Mouse (Mus musculus): Measurements from ENCODE around the gene Eml5. TPM values are rescaled to one million over a fixed set of nuclear protein-coding genes. Genes with fewer than 3 reads are reported as not detected.

Eml5 gene
- 1.9 and 2.0 TPM in 2 replicates for polyA plus RNA-seq (2015; fragmentation: Nextera tagmentation; extraction: Ambion mirVana)

DNA sequence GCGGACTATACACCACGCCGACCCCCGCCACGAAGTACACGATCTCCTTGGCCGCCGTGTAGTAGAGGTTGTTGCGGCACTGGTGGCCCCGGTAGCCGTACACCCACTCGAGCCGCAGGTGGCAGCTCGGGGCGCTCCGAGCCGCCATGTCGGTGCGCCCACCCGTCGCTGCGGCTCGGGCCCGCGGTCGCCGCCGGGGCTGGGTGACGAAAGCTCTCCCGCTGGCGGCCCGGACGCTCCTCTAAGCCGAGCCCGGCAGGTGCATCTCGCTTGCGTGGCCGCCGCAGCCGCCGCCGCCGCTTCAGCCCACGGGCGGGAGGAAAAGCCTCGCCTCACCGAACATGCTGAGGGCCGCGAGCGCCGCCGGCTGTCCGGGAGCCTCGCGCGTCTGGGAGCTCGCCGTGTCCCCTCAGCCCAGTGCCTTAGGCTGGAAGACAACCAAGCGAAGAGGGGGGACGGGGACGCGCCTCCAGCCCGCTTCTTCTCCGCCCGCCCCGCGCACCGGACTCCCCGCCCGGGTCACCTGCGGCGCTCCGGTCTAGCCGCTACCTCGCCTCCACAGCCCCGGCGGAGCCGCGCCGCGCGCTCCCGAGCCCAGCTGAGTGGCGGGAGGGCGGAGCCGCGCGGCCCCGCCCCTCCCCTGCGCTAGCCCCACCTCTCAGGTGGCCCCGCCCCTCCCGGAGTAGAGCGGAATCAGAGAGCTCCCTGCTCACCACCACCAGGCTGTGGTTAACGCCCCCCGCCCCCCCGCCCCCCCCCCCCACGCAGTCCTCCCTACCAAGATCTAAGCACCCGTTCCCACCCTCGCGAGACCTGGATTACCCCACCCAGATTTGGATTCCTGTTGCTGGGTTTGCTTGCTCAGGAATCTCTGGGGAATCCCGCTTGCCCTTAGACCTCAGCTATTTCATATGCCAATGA lies at the start of gene Eml5:
Eml5 (minus strand) TSS at position 604 of the 921 bp plus-strand sequence.
- Histone ChIP-seq H3K27ac (no peak within 1 kb of the TSS), H3K9ac (peak within 1 kb of the TSS; percentile 35; the same call in 1 of the 2 replicates), H3K36me3 (no peaks in the 10 kb centered on the region), H3K4me3 (peak within 1 kb of the TSS; percentile 55), H3K27me3 (peaks cover 13% of the 10 kb centered on the region), H3K4me1 (peaks cover 3% of the 10 kb centered on the region; the same call in 1 of the 2 replicates), H3K4me2 (peak within 1 kb of the TSS; percentile 95), H3K9me3 (no peaks in the 10 kb centered on the region)
- WGBS: 1% methylated on average over 97 of the region's 101 CpGs
- peak; percentile 78 for ATAC-seq (ENCODE audit: insufficient number of reproducible peaks, low FRiP score, low TSS enrichment, low read depth)

GRCm38 (mm10) chr12:98932856-98933255 lies 31.6 kb upstream of the Eml5 start:
- ATAC-seq (ENCODE audit: insufficient number of reproducible peaks, low FRiP score, low TSS enrichment, low read depth): no peak
- Histone ChIP-seq H3K9ac (no peak overlapping the region), H3K4me3 (no peak overlapping the region), H3K27me3 (no peaks in the 10 kb centered on the region), H3K4me1 (no peaks in the 10 kb centered on the region), H3K36me3 (no peaks in the 10 kb centered on the region), H3K9me3 (no peaks in the 10 kb centered on the region), H3K27ac (no peak overlapping the region), H3K4me2 (no peak overlapping the region)
- 94% methylated on average over 1 of the region's 1 CpGs for WGBS

- no peak overlapping the region for H3K4me3 ChIP-seq
- H3K4me2 ChIP-seq: no peak overlapping the region
- WGBS: 81% methylated on average over 4 of the region's 4 CpGs
- H3K9ac ChIP-seq: no peak overlapping the region
- no peaks in the 10 kb centered on the region for H3K27me3 ChIP-seq
- H3K4me1 ChIP-seq: no peaks in the 10 kb centered on the region
- H3K27ac ChIP-seq: no peak overlapping the region
- no peaks in the 10 kb centered on the region for H3K9me3 ChIP-seq
- no peak for ATAC-seq (ENCODE audit: insufficient number of reproducible peaks, low FRiP score, low TSS enrichment, low read depth)
- H3K36me3 ChIP-seq: no peaks in the 10 kb centered on the region
These were observed 31.2 kb upstream of the Eml5 start for GRCm38 (mm10) chr12:98932441-98932840.

- Histone ChIP-seq H3K9me3 (no peaks in the 10 kb centered on the region), H3K27ac (no peak overlapping the region), H3K36me3 (no peaks in the 10 kb centered on the region), H3K4me1 (no peaks in the 10 kb centered on the region), H3K4me2 (no peak overlapping the region), H3K27me3 (no peaks in the 10 kb centered on the region), H3K4me3 (no peak overlapping the region), H3K9ac (no peak overlapping the region)
- ATAC-seq (ENCODE audit: insufficient number of reproducible peaks, low FRiP score, low TSS enrichment, low read depth): no peak
- 73% methylated on average over 4 of the region's 4 CpGs for WGBS
These were observed 29.9 kb upstream of the Eml5 start for GRCm38 (mm10) chr12:98931174-98931573.

DNA sequence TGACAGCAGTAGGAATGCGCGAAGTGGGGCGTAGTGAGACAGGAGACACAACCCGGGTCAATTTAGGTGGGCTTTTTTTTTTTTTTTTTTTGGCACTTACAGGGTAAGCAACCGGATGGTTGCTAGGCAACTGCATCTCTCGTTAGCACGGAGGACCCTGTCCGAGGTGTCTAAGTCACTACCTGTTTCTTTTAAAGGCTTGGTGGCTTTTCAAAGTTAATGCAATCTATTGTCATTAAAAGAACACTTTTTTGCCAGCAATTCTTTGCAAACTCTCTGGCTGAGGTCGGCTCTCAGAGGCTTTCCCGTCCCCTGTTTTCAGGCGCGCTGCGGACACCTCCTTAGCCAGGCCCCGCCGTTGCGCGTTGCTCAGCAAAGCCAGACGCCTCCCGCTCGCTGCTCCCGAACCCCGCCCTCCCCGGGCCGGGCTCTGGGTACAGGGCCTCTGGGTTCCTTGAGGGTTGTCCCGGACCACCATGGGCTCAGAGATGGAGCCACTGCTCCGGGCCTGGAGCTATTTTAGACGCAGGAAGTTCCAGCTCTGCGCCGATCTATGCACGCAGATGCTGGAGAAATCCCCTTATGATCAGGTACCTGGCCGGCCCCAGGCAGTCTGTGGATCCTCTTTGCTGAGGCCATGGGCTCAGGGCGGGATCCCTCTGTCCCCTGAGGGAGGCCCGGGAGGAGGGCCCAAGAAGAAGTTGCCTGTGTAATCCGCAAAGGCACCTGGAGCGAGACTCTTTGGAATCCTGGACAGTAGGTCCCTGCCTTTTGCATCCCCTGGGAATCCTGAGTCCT lies 19.1 kb upstream of the Eml5 start, which contains the start of gene Ttc8:
Ttc8 (plus strand) TSS at position 381 of the 798 bp plus-strand sequence.
- no peaks in the 10 kb centered on the region for H3K27me3 ChIP-seq
- peaks cover 6% of the 10 kb centered on the region; the same call in 1 of the 2 replicates for H3K4me1 ChIP-seq
- H3K4me2 ChIP-seq: peak within 1 kb of the TSS; percentile 78
- peak; percentile 97 for ATAC-seq (ENCODE audit: insufficient number of reproducible peaks, low FRiP score, low TSS enrichment, low read depth)
- H3K9me3 ChIP-seq: no peaks in the 10 kb centered on the region
- peak within 1 kb of the TSS; percentile 74 for H3K27ac ChIP-seq
- WGBS: under 1% methylated on average over 35 of the region's 35 CpGs
- H3K4me3 ChIP-seq: peak within 1 kb of the TSS; percentile 69
- H3K9ac ChIP-seq: peak within 1 kb of the TSS; percentile 77
- no peaks in the 10 kb centered on the region for H3K36me3 ChIP-seq

- no peak overlapping the region for H3K9ac ChIP-seq
- 67% methylated on average over 9 of the region's 9 CpGs for WGBS
These were observed 8.8 kb upstream of the Eml5 start for GRCm38 (mm10) chr12:98910096-98910495.

GRCm38 (mm10) chr12:98905466-98905865 lies 4.2 kb upstream of the Eml5 start:
- H3K27me3 ChIP-seq: peaks cover 6% of the 10 kb centered on the region
- no peak overlapping the region for H3K4me2 ChIP-seq
- H3K27ac ChIP-seq: no peak overlapping the region
- peaks cover 2% of the 10 kb centered on the region; the same call in 1 of the 2 replicates for H3K4me1 ChIP-seq
- no peaks in the 10 kb centered on the region for H3K36me3 ChIP-seq
- H3K9me3 ChIP-seq: no peaks in the 10 kb centered on the region
- no peak for ATAC-seq (ENCODE audit: insufficient number of reproducible peaks, low FRiP score, low TSS enrichment, low read depth)
- no peak overlapping the region for H3K4me3 ChIP-seq
- H3K9ac ChIP-seq: no peak overlapping the region
- 71% methylated on average over 5 of the region's 5 CpGs for WGBS

More at GRCm38 (mm10) chr12:98910096-98910495, 8.8 kb upstream of the Eml5 start:
- Histone ChIP-seq H3K9me3 (no peaks in the 10 kb centered on the region), H3K27me3 (no peaks in the 10 kb centered on the region), H3K27ac (no peak overlapping the region), H3K4me3 (no peak overlapping the region), H3K36me3 (no peaks in the 10 kb centered on the region), H3K4me2 (no peak overlapping the region), H3K4me1 (no peaks in the 10 kb centered on the region)
- ATAC-seq (ENCODE audit: insufficient number of reproducible peaks, low FRiP score, low TSS enrichment, low read depth): no peak

GRCm38 (mm10) chr12:98900341-98900880 lies 873 bp downstream of the Eml5 start:
- Histone ChIP-seq H3K4me3 (peak overlapping the region; percentile 55), H3K9ac (peak overlapping the region; percentile 35; the same call in 1 of the 2 replicates), H3K27ac (no peak overlapping the region), H3K27me3 (peaks cover 13% of the 10 kb centered on the region), H3K36me3 (no peaks in the 10 kb centered on the region), H3K4me1 (peaks cover 3% of the 10 kb centered on the region; the same call in 1 of the 2 replicates), H3K9me3 (no peaks in the 10 kb centered on the region), H3K4me2 (peak overlapping the region; percentile 95)
- 4% methylated on average over 31 of the region's 31 CpGs for WGBS
- no peak for ATAC-seq (ENCODE audit: insufficient number of reproducible peaks, low FRiP score, low TSS enrichment, low read depth)

DNA sequence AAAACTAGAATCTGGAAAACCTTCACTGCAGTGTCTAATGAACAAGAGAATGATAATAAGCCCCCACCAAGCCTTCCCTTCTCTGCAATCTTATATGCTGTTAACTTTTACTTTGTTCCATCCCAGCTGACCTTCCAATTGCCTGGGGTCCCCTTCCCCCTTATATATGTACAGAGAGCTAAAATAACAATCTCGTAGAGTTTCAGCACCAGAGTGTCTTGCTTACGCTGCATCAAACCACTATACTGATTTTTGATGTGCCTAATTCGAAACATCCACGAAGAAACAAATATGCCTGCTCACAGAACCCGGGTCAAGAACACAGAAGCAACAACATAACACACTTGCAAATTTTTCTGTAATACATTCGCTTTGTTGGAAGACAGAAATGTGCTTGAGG lies 1.6 kb downstream of the Eml5 start:
- no peak overlapping the region for H3K4me2 ChIP-seq
- peaks cover 13% of the 10 kb centered on the region for H3K27me3 ChIP-seq
- no peak for ATAC-seq (ENCODE audit: insufficient number of reproducible peaks, low FRiP score, low TSS enrichment, low read depth)
- peaks cover 3% of the 10 kb centered on the region; the same call in 1 of the 2 replicates for H3K4me1 ChIP-seq
- H3K4me3 ChIP-seq: no peak overlapping the region
- H3K9me3 ChIP-seq: no peaks in the 10 kb centered on the region
- H3K9ac ChIP-seq: no peak overlapping the region
- 69% methylated on average over 6 of the region's 6 CpGs for WGBS
- H3K36me3 ChIP-seq: no peaks in the 10 kb centered on the region
- no peak overlapping the region for H3K27ac ChIP-seq

- no peak overlapping the region for H3K9ac ChIP-seq
- H3K36me3 ChIP-seq: no peaks in the 10 kb centered on the region
- H3K27ac ChIP-seq: no peak overlapping the region
- no peak for ATAC-seq (ENCODE audit: insufficient number of reproducible peaks, low FRiP score, low TSS enrichment, low read depth)
- no peaks in the 10 kb centered on the region for H3K9me3 ChIP-seq
- H3K4me3 ChIP-seq: no peak overlapping the region
- peaks cover 3% of the 10 kb centered on the region; the same call in 1 of the 2 replicates for H3K4me1 ChIP-seq
- peaks cover 13% of the 10 kb centered on the region for H3K27me3 ChIP-seq
- no peak overlapping the region for H3K4me2 ChIP-seq
- 43% methylated on average over 1 of the region's 1 CpGs for WGBS
These were observed 4.5 kb downstream of the Eml5 start for GRCm38 (mm10) chr12:98896761-98897160.

GRCm38 (mm10) chr12:98884515-98884914 lies 16.8 kb downstream of the Eml5 start:
- WGBS: 2% methylated on average over 1 of the region's 1 CpGs
- H3K27ac ChIP-seq: no peak overlapping the region
- ATAC-seq (ENCODE audit: insufficient number of reproducible peaks, low FRiP score, low TSS enrichment, low read depth): no peak
- no peaks in the 10 kb centered on the region for H3K9me3 ChIP-seq
- H3K36me3 ChIP-seq: no peaks in the 10 kb centered on the region
- H3K4me2 ChIP-seq: no peak overlapping the region
- H3K27me3 ChIP-seq: no peaks in the 10 kb centered on the region
- no peaks in the 10 kb centered on the region for H3K4me1 ChIP-seq
- no peak overlapping the region for H3K4me3 ChIP-seq
- H3K9ac ChIP-seq: no peak overlapping the region

All from limb, embryonic 15.5 days (tissue).